Mouse (Mus musculus) liver, adult (tissue): ENCODE results near the gene Hhex.
A peak's percentile ranks its signal among the peaks of the same experiment; 100 is the strongest.

Source experiments
- GATA4 ChIP-seq: IDR thresholded peaks from 2 replicates; pipeline ENCODE4 v1.6.1; 2014; ENCODE audit warnings: mild to moderate bottlenecking, low read length; ENCODE audit not compliant: insufficient replicate concordance

The Hhex gene

DNA sequence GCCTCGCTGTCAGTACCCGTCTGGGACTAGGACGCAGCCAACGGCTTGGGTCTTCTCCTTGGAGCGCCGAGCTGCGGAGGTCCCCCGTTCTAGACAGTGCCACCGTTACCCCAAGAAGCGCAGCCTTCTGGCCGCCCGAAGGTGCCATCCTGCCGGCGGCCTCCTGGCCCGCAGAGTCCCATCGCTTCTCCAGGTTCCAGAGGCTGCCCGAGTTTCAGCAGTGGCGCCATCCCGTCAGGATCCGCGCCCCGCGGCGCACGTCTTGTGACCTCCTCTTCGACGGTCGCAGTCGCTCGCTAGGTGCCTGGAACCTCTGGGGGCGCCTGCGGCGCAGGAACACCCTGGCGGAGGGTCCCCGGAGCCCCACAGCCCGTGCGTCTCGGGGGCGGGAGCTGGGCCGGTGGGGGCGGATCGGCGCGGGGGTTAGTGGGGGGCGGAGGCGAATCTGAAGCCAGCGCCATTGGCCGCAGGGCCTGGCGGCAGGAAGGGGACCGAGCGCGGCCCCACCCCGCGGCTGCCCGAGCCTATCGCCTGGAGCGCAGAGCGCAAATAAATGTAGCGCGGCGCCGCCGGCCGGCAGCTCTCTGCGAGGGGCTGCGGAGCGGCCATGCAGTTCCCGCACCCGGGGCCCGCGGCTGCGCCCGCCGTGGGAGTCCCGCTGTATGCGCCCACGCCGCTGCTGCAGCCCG lies at the start of gene Hhex:
Gene Hhex (plus strand): TSS at position 548 of the 689 bp plus-strand sequence.
- TF ChIP-seq GATA4: peak; percentile 38; the same call in 1 of the 2 replicates

DNA sequence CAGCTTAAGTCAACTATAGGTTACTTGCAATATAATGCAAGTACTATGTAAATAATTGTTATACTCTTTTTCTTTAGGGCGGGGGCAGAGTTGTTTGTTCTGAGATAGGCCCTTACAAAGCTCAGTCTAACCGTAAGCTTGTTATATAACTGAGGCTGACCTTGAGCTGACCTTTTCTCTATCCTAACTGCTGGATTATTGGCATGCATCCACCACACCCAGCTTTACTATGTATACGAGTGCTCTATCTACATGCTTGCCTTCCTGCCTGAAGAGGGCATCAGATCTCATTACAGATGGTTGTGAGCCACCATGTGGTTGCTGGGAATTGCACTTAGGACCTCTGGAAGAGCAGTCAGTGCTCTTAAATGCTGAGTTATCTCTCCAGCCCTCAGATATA lies 48.5 kb upstream of the Hhex start:
- TF ChIP-seq GATA4: no peak

DNA sequence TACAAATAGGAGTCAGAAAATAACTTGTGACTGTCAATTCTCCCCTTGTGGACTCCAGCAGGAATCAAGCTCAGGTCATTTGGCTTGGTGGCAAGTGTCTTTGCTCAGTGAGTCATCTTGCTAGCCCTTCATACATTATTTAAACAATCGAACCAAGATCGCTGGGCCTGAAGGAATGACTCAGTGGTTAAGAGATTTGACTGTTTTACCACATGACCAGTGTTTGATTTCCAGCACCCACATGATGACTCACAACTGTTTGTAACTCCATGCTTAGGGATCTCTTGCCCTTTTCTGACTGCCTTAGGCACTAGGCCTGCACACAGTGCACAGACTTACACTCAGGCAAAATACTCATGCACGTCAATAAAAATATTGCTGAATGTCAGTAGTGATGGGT lies 42.7 kb upstream of the Hhex start:
- TF ChIP-seq GATA4: no peak

DNA sequence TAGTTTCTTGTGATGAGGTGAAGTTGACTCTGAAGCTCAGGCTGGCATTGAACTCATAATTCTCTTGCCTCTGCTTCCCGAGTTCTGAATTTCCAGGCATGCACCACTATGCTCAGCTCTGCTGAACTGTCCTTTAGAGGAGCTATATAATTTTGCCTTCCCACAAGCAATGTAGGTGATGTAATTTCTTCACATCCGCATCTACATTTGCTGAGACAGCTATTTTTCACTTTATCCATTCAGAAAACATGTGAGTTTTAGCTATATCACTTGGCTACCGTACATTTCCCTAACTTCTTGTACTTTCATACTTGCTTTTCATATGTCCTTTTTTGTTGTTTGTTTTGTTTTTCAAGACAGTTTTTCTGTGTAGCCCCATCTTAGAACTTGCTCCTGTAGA lies 38.3 kb upstream of the Hhex start:
- TF ChIP-seq GATA4: no peak

DNA sequence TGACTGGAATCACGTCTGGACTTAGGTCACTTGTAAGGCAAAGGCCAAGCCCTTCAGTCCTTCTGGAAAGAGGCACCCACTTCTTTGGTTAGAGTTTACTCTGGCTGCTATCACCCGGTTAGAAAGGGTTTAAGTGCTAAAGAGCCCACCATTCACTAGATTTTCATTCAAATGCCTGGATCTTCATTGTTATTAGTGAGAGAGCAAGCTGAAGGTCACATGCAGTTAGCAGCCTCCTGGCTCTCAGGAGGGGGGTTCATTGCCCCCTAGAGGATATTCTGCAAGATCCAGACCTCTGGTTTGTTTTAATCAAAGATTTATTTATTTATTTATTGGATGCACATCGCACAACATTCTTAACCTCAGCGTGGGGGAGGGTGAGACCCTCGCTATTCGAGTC lies 33.7 kb upstream of the Hhex start:
- no peak for TF ChIP-seq GATA4

DNA sequence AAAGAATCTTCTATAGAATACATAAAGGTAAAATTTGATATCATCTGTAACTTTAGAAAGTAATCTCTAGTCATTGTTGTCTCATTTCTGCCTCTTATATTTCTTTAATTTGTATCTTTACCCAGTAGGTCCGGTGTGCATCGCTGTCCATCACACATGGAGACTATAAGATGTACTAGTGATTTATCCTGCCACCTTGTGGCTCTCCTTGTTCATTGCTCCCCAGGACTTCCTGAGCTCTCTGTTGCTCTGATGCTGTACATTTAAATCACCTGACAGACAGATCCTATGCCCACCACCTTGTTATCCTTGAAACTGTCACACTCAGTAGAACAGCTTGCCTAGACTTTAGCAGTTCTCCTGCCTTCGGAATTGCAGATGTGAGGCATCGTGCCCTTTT lies 16.3 kb upstream of the Hhex start:
- no peak for TF ChIP-seq GATA4

DNA sequence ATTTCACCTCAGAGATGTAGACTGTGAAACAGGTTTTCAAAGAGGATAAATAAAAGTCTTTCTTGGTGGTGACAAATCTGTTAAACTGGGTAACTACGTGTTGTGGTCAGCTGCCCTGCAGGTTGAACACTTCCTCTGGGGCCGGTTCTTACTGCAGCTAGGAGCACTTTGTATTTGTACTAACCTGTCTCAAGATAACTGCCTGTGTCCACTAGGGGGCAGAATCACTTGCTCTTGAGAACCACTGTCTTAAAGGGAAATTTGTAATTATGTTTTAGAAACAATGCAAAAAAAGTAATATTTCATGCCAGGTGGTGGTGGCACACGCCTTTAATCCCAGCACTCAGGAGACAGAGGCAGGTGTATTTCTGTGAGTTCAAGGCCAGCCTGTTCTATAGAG lies 15.0 kb upstream of the Hhex start:
- no peak for TF ChIP-seq GATA4

DNA sequence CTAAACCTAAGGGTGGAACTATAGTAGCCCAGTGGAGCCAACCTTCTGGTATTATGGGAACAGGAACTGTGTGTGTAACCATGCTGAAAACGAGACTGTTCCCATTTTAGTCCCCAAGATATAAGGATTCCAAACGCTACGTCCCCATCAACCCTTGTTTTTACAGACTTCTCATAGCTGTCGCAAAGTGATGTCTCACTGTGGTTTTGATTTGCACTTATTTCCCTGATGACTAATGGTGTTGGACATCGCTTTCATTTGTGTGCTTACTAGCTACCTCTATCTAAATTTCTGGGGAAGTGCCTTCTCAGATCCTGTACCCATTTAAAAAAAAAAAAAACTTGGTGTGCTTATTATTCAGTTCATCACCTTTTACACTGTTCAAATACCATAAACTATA lies 6.0 kb upstream of the Hhex start:
- no peak for TF ChIP-seq GATA4

DNA sequence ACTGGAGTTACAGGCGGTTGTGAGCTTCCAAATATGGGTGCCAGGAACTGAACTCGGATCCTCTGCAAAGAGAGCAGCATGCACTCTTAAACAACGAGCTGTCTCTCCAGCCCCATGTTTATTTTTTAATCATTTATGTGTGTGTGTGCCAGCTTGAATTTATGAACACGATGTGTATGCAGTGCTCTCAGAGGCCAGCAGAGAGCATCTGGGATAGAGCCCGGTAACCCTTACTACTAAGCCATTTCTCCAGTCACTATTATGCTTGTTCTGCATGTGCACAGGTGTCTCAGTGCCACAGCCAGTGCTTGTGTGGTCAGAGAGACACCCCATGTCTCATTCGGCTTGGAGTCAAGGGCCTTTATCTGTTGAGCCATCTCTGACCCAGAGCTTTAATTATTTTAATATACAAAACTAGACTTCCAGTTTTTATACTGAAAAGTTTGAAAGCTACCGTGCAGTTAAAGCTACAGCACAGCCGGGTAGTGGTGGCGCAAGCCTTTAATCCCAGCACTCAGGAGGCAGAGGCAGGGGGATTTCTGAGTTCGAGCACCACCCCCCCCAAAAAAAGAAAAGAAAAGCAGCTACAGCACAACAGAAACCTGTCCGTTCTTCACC lies 3.4 kb upstream of the Hhex start:
- no peak for TF ChIP-seq GATA4

DNA sequence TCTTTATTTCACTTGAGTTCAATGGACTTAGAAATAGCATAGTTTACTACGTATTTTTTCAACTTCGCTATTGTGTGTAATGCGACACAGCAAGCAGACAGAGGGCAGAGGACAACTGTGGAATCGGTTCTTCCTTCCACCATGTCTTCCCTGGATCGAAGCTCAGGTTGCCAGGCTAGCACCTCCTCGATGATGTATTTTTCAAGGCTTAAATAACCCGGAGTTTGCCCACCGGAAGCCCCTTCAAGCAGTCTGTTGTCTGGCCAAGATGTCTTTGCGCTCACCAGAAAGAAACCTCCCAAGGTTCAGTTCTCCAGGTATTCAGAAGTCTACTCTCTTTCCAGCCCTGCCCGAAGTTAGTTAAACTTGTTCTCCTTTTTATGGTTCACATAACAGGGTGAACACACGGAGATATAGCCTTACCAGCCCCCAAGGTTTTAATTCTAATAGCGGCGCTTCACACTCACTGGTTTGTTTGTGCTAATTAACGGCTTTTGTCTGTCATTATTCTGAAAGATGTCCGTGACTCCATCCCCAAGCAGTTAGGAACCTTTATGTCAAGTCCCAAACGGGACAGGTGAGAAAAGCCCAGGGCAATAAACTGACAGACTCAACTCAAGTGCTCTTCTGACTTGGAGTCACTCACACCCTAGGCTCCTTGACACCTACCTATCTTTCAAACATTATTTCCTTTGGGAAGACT lies 1.6 kb upstream of the Hhex start:
- no peak for TF ChIP-seq GATA4

DNA sequence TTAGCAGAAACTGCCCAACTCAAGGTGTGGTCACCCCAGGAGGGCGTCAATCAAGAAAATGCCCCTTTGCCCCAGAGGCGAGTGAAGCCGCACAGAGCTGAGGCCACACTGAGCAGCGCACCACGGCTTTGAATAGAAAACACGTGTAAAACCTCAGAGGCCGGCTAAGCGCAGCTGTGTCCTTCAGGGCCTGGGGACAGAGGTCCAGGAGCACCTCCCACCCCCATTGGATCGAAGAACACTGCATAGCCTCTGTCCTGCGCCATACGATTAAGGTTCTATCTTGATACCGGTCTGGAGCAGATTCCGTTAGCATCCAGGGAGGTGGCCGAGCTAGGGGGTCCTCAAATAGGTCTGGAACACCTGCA lies 731 bp upstream of the Hhex start:
- TF ChIP-seq GATA4: no peak

DNA sequence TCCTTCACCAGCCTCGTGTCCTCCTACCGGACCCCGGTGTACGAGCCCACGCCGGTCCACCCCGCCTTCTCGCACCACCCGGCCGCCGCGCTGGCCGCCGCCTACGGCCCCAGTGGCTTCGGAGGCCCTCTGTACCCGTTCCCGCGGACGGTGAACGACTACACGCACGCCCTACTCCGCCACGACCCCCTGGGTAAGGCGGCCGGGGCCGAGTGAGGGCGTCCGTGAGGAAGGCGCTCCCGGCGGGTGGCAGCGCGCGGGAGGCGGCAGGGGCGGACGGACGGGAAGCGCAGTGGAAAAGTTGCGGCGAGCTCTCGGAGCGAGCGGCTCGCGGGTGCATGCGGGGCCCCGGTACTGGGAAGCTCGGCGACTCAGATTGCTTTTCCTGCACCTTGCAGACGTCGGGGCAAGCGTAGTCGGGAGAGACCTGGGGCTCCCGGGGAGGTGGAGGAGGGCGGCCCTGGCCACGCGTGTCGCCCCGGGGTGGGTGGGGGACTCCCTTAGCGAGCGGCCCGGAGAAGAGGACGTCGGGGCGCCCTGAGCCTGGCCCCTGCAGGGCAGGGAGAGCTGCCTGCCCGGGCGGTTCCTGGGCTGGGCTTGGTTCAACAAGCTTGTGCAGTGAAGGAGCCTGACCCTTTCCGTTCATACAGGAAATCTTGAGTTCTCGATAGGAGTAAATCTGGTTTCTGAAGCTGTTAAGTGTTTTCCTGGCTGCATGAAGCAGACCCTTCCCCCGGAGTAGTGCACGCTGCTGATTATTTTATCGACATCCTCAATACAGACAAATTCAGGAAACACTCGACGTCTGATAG lies 637 bp downstream of the Hhex start:
- TF ChIP-seq GATA4: peak; percentile 100

DNA sequence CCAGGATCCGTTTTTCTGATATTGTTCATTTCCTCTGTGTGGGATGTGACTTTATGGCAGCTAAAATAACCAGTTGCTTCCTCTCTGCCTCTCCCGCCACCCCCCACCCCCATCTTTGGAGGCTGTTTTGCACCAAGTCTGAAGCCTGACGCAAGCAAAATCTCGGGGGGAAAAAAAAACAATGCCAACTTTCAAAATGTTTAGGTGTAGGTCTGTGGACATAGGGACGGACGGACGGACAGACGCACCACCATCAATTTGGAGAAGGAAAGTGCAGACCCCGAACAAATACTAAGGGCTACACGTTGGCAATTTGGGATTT lies 1.2 kb downstream of the Hhex start:
- no peak for TF ChIP-seq GATA4

DNA sequence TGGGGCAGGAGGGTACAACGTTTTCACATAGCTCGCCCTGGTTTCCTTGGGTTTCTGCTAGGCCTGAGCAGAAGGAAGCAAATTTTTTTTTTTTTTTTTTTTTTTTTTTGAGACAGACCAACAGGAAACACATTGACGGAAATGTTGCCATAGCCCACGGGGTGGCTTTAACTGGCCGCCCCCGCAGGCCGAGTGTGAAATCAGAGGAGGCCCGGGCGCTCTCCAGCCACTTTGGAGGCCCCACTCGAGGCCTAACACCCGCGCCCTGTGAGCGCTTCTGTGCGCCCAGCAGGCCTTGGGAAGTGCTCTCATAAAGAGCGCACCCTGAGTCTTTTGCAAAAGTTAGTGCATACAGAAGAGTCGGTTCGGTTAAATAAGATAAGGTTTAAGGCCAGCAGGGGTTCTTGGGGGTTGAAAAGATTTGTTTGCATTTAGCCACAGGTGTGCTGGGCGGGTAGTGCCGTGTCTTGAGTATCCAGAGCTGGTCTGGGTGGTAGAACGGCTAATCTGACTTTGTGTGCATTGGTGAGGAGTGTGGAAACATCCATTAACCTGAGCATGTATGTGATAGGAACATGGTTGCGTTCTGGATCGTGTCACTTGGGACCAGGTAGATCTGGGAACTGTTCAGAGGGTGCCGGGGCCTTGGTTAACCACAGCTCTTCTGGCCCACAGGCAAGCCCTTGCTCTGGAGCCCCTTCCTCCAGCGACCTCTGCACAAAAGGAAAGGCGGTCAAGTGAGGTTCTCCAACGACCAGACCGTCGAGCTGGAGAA lies 2.1 kb downstream of the Hhex start:
- TF ChIP-seq GATA4: no peak

DNA sequence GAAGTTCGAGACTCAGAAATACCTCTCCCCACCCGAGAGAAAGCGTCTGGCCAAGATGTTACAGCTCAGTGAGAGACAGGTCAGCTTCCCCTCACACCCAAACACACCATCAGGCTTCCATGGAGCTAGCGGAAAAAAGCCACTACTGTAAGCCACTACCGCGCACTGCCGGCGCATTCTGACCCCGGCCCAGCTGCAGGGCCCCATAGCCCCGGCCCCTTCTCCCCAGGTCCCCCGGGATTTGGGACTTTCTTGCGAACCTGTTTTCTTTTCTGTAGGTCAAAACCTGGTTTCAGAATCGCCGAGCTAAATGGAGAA lies 2.6 kb downstream of the Hhex start:
- TF ChIP-seq GATA4: no peak

DNA sequence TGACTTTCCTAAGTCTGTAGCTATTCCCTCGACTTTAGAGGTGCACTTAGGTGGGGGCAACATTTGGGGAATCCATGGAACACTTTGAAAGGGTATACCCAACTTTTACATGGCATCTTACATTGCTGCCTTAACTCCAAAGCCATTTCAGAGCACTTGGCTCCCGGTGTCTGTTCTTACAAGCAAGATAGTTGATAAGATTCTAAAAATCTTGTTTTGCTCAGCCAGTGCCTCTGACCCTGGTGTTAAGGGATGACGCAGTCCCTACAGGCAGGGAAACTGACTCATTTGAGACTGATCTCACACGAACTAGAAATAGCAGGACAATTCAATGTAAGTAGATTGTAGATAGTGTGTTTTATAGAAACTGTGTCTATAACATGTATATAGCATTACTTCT lies 5.6 kb downstream of the Hhex start:
- TF ChIP-seq GATA4: no peak
